Mouse (Mus musculus): ENCODE results near the gene Sf3b4. TPM values are rescaled to one million over a fixed set of nuclear protein-coding genes. Genes with fewer than 3 reads are reported as not detected.

Sf3b4 gene
- total RNA-seq, 2 experiments from 2014 or later = 32.9 to 34.6 TPM

DNA sequence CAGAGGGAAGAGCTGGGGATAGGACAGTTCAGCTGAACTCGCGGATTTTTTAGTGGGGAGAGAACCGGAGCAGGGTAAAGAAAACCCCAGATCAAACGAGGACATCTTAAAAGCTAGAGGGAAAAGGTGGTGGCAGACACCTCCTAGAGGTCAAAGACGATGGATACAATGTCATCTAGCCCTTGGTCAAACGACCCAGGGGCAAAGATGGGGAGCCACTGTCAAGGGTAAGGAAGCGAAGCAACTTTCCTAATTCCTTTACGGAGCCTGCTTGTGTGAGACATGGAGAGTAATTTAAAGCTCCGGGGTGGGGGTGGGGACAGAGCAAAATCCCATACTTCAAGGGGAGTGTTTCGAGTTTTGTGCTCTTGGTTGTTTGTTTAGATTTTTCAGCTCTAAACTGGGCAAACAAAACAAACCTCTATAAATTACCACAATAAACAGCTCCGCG, 47.1 kb downstream of the Sf3b4 start:
- DNase-seq (ENCODE audit: low spot score in 2 of 2) = no peak

- peak; percentile 31 to 65 for DNase-seq (ENCODE audit: low spot score in 2 of 2)
Measured at GRCm38 (mm10) chr3:96219661-96220130, 47.6 kb downstream of the Sf3b4 start, which contains the start of the genes Bola1 and Hist2h2ab. Bola1 (minus strand) TSS chr3:96219709. Hist2h2ab (plus strand) TSS chr3:96219865.

DNA sequence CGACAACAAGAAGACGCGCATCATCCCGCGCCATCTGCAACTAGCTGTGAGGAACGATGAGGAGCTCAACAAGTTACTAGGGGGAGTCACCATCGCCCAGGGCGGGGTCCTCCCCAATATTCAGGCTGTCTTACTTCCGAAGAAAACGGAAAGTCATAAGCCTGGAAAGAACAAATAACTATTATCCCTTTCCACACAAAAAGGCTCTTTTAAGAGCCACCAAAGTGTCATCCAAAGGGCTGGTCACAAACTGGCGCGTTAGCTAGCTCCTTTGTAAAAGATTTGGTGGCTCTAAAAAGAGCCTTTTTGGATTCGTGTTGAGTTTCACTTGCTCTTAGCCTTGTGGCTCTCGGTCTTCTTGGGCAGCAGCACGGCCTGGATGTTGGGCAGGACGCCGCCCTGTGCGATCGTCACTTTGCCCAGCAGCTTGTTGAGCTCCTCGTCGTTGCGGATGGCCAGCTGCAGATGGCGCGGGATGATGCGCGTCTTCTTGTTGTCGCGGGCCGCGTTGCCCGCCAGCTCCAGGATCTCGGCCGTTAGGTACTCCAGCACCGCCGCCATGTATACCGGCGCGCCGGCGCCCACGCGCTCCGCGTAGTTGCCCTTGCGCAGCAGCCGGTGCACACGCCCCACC, 48.1 kb downstream of the Sf3b4 start:
- peak in 1 of 2 experiments; percentile 64 for DNase-seq (ENCODE audit: low spot score in 2 of 2)

- peak; percentile 32 to 50 for DNase-seq (ENCODE audit: low spot score in 2 of 2)
Measured at GRCm38 (mm10) chr3:96220765-96221639, 48.9 kb downstream of the Sf3b4 start, which contains the start of the genes Hist2h2ac and Hist2h2be. Hist2h2ac (minus strand) TSS chr3:96220880. Hist2h2be (plus strand) TSS chr3:96221119.

DNA sequence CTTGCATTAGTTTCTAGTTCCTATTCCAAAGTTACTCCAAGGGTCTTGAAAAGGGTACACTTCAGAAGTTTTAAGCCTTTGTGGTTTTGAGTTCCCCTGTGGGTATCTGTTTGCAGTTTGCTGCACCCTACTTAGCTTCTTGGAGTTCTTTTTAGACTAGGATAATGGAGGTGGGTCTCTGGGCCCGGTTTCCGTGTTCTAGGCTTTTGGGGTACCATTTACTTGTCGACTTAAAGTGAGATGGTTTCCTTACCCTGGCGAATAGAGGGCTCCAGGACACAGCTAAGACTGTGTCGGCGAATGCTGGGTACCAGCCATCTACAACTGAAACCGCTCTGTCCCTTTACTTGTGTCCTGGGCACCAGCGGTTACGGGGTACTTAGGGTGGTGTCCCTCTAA, 49.5 kb downstream of the Sf3b4 start:
- no peak for DNase-seq (ENCODE audit: low spot score in 2 of 2)

DNA sequence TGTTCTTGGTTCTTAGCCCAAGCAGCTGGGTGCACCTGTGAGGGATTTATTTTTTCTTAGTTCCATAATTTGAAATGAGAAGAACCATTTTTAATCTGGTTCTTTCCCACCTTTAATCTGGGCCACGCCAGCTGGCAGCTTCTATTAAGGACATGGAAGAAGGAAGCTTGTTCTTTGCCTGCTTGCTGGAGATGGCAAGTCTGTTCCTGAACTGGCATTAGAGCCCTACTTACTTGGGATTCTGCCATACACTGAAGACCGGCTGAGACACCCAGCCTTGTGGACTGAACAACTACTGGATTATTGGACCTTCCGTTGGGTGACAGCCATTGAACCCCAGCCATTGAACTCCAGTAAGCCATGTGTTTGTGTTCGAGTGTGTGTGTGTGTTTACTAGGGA, 50.6 kb downstream of the Sf3b4 start:
- no peak for DNase-seq (ENCODE audit: low spot score in 2 of 2)

DNA sequence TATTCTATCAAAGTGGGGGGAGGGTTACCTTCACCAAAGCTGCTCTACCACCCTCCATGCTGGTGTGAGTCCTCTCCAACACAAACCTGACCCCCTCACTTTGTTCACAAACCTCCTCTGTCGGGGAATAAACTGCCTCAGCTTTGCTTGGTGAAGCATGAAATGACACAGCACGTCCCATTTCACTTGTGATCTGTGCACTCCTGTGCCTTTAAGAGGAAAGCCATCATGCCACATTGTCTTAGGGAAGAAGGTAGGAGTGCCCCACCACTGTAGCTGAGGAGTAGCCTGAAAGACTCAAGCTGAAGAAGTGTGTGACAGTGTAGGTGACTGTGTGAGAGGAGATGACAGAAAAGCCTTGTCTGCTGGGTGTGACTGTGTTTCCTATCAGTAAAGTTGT, 53.3 kb downstream of the Sf3b4 start:
- DNase-seq (ENCODE audit: low spot score in 2 of 2) = no peak

Small RNA genes lying within 50 kb of the gene (microRNA-seq; reads per million reads assigned to microRNA genes)
- not detected for gene Gm44492

Other genes with a start within 250 kb of the Sf3b4 start
- 100 to 1,000 TPM; 125 to 126 TPM for gene Anp32e, start 243.1 kb upstream of the Sf3b4 start, total RNA-seq (2021)
- gene Plekho1, start 176.3 kb upstream of the Sf3b4 start, total RNA-seq (2021) = 10 to 100 TPM; 94.2 to 97.4 TPM
- 10 to 100 TPM; 24.5 to 32.6 TPM for gene Vps45, start 113.9 kb upstream of the Sf3b4 start, total RNA-seq (2021)
- 10 to 100 TPM; 61.0 to 65.7 TPM for gene Otud7b, start 67.8 kb upstream of the Sf3b4 start, total RNA-seq (2021)
- gene Mtmr11, start 10.3 kb upstream of the Sf3b4 start, total RNA-seq (2021) = 1 to 10 TPM; 9.3 to 9.7 TPM
- gene Sv2a, start 8.8 kb downstream of the Sf3b4 start, total RNA-seq (2021) = 1 to 10 TPM; 2.2 to 2.3 TPM
- gene Bola1, start 47.4 kb downstream of the Sf3b4 start, total RNA-seq (2021) = 10 to 100 TPM; 20.4 to 23.2 TPM
- 10 to 100 TPM; 15.6 TPM for gene Hist2h2ab, start 47.5 kb downstream of the Sf3b4 start, total RNA-seq (2021)
- 100 to 1,000 TPM; 126 to 168 TPM for gene Hist2h2ac, start 48.5 kb downstream of the Sf3b4 start, total RNA-seq (2021)
- 1 to 10 TPM; 3.2 to 3.8 TPM for gene Hist2h2be, start 48.8 kb downstream of the Sf3b4 start, total RNA-seq (2021)
- 100 to 1,000 TPM; 150 TPM for gene Hist2h3c2, start 66.8 kb downstream of the Sf3b4 start, total RNA-seq (2021)
- 1,000 to 10,000 TPM; 1,169 to 1,327 TPM for gene Hist2h2aa2, start 67.9 kb downstream of the Sf3b4 start, total RNA-seq (2021)
- 10 to 100 TPM; 12.3 to 14.6 TPM for gene Hist2h2aa1, start 73.2 kb downstream of the Sf3b4 start, total RNA-seq (2021)
- gene Hist2h3c1, start 74.4 kb downstream of the Sf3b4 start, total RNA-seq (2021) = under 1 TPM in 1 of 2 experiments, not detected in 1; 0.44 TPM
- gene Hist2h4, start 91.0 kb downstream of the Sf3b4 start, total RNA-seq (2021) = 10 to 100 TPM; 74.6 to 96.7 TPM
- 100 to 1,000 TPM; 677 to 879 TPM for gene Hist2h3b, start 96.3 kb downstream of the Sf3b4 start, total RNA-seq (2021)
- 100 to 1,000 TPM; 676 to 744 TPM for gene Hist2h2bb, start 97.4 kb downstream of the Sf3b4 start, total RNA-seq (2021)
- 1 to 10 TPM; 1.6 to 1.7 TPM for gene Fcgr1, start 121.6 kb downstream of the Sf3b4 start, total RNA-seq (2021)

Data from gastrocnemius, postnatal 4 days (tissue).